Mouse (Mus musculus): ENCODE data around the gene Gak.

The Gak gene

DNA sequence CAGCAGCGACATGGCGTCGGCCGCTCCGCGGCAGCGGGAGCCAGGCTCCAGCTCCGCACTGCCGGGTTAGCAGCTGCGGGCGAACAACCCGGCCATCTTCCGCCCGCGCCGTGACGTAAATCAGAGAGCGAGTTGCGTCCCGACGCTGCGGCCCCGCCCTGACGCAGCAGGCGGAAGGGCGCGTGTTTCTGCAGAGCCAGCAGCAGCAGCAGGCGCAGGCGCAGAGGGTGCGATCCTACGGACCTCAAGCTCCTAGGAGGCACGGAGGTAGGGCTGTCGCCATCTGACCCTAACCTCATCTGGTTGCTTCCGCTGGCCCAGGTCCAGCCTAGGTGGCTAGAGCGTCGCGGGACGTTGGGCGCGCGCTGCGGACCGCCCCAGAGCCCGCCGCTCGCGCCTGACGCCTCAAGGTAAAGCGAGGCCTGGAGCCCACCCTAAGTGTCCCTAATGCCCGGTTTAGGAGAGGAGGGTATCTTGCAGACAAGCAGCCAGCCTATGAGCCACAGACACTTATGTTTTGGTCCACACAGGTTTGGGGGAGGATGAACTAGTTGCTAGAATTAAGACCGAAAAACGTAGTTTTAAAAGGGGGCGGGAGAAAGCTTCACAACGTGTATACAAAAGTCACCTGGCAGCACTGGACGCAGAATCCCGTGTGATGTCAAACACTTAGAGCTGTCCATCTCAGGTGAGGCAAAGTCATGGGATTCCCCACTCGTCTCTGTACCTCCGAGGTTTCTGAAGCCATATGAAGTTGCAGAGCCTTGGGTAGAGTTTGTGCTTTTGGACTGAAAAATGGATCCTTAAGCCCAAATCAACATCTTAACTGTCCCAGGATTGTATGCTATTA, at the start of gene Gak, which contains the start of gene Tmem175:
TSS of gene Gak (minus strand) at position 122 of the 850 bp plus-strand sequence.
TSS of gene Tmem175 (plus strand) at position 137 of the 850 bp plus-strand sequence.
- DNase-seq (ENCODE audit: low spot score): peak; percentile 95

- no peak for DNase-seq (ENCODE audit: low spot score)
These were observed 48.8 kb upstream of the Gak start for GRCm38 (mm10) chr5:108678296-108678854.

- no peak for DNase-seq (ENCODE audit: low spot score)
These were observed 48.2 kb upstream of the Gak start for GRCm38 (mm10) chr5:108677605-108678295.

DNA sequence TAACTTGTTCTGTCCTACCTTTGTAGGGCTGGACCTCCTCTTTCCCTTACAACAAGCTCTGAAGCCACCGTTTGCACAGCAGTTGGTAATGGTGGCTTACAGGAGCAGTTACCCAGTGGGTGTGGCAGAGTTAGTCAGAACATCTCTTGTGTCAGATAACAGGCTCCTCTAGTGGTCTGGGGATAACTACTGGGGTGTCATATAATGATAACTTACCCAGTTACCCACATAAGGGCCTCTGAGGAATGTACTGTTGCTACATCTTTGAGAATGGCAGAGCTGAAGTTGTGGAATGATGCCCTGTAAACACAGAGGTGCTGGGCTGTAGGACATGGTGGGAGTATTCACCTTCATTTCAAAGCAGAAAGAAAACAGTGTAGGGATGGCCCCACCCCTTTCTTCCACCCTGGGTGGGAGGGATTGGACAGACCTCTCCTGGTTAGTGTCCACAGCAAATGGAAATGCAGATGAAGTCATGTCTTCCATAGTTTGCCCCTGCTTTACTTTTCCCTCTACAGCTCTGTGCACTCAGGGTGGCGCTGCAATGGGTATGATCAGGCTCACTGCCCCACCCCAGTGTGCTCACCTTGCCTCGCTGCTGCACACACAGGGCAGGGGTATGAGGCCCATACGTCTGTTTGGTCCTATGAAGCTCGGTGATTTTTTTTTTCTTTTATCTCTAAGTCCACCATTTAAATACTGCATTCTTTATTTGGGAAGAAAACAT, 47.4 kb upstream of the Gak start:
- DNase-seq (ENCODE audit: low spot score): no peak

DNA sequence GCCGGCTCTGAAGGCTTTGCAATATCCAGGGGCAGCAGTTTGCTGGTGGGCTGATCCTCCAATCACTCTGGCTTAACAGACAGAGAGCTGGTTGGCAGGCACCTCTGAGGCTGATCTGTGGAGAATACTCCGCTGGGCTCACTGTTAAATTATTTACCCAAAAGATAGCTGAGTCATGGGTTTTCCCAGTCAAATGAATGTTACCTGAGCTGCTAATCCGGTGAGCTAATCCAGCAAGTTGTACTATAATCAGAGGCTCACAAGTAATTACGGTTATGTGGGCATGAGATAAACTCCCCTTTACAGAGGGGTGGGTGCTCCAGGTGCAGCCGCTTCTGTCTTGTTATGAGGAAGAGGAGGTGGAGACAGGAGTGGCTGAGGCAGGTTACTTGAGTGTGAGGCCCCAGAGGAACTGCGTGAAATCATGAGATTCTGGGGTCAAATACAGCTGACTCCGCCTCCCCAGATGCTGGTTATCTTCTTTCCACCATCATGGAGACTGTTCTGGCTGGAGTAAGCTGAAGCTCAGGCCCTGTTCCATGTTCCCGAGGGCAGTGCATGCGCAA, 45.8 kb upstream of the Gak start, which contains the start of gene Slc26a1:
TSS of gene Slc26a1 (minus strand) at position 319 of the 566 bp plus-strand sequence.
- no peak for DNase-seq (ENCODE audit: low spot score)

- DNase-seq (ENCODE audit: low spot score): no peak
These were observed 45.1 kb upstream of the Gak start for GRCm38 (mm10) chr5:108674624-108675023.

DNA sequence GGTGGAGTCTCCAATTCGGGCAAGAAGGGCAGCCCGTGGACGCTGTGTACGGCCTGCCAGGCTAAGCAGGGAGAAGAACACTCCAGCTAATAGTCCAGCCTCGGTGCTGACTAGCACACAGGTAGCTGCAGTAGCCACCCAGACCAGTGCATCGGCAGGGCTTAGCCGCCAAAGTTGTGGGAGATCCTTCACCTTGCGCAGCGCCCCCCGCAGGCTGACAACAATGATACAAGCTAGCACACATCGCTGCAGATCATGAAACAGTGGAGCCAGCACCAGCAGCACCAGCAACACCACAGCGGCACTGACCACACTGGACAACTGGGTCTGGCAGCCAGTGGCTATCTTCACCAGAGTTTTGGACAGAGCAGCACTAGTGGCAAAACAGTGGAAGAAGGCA, 42.2 kb upstream of the Gak start:
- no peak for DNase-seq (ENCODE audit: low spot score)

DNA sequence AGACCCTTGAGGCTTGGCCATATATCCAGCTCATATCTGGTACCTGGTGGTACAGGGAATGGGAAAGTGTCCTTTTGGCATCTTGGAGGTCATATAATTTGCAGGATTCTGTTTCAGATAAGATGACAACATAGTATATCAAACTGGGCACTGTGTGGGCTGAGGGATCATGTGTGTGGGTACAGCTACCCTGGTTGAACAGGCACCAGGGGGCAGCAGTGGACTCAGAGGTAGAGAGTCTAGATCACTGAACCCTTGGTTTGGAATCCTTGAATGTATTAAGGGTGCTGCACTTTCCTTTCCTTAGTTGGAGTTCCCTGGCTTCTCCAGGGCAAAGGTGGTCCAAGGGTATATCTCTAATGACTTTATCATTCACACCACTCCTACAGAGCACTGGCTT, 41.2 kb upstream of the Gak start:
- peak; percentile 52 for DNase-seq (ENCODE audit: low spot score)

DNA sequence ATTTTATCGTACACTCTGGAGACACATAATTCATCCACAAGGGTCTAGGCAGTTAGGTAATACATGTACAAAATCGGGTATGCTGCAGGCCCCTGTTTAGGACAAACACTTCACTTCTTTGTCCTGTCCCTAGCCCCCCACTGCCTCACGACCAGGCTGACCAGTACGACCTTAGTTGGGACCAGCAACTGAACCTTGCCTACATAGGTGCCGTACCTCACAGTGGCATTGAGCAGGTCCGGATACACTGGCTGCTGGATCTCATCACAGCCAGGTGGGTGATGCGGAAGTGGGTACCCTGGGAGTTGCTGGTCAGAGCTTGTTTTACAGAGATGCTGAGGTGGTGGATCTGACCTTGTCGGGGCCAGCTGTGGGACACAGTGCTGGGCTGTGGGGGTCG, 40.4 kb upstream of the Gak start:
- DNase-seq (ENCODE audit: low spot score): no peak

DNA sequence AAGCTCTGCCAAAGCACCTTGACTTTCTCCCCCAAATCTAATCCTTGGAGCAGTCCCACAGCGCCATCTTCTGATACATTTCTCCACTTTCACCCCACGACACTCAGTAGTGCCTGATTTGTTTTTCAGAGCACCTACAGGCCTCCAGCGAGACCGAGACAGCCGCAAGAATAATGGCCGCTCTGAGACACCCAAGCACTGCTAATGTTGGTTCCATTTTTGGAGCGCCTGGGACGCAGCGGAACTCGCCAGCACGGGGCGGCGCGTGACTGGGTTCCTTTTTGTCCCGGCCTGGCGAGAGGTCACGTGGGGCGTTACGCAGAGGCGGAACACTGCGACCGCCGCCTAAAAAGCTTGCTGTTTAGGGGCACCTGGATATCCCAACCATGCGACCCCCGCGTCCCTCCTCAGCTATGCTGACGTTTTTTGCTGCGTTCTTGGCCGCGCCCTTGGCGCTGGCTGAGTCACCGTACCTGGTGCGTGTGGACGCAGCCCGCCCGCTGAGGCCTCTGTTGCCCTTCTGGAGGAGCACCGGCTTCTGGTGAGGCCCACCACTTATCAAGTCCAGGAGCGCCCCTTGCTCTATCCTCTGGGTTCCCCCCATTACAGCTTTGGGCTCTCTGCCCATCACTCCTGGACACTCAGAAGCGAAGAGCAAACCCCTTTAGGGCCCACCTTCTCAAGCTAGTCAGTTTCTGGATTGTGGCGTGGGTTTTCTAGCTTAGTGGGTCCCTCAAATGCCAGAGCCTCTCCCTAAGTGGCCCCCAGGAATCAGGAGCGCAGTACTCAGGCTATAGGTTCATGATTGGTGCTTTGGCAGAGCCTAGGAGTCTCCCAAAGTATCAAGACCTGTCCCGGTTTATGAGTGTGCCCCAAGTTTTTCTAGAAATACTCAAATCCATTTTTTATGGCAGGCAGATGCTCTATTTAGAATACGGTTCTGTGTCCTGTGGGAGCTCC, 39.7 kb upstream of the Gak start, which contains the start of gene Dgkq:
TSS of gene Dgkq (minus strand) at position 696 of the 960 bp plus-strand sequence.
- DNase-seq (ENCODE audit: low spot score): peak; percentile 83

- no peak for DNase-seq (ENCODE audit: low spot score)
These were observed 38.9 kb upstream of the Gak start for GRCm38 (mm10) chr5:108668387-108668932.

- DNase-seq (ENCODE audit: low spot score): no peak
These were observed 37.8 kb upstream of the Gak start for GRCm38 (mm10) chr5:108667370-108667769.

DNA sequence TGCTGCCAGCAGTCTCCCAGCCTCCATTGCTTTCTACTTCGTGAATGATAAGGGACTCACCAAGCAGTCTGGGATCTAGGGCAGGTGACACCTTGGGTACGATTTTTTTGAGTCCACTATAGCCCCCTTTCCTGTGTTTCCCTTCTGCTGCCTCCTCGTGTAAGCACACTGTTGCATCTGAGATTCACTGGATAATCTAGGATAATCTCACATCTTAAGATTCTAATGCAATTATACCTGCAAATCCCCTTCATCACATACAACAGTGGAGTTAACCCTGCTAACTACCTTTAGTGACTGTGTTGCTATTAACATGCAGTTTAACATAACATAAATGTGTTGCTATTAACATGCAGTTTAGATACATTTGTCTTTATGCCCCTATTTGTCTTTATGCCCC, 35.5 kb upstream of the Gak start:
- DNase-seq (ENCODE audit: low spot score): no peak

- no peak for DNase-seq (ENCODE audit: low spot score)
These were observed 33.2 kb upstream of the Gak start for GRCm38 (mm10) chr5:108662772-108663171.

GRCm38 (mm10) chr5:108660632-108661268, 31.2 kb upstream of the Gak start:
- peak; percentile 80 for DNase-seq (ENCODE audit: low spot score)

- DNase-seq (ENCODE audit: low spot score): no peak
These were observed 30.4 kb upstream of the Gak start, which contains the start of gene Idua for GRCm38 (mm10) chr5:108659698-108660631. Gene Idua, plus strand, starts transcription at chr5:108660331.

- no peak for DNase-seq (ENCODE audit: low spot score)
These were observed 29.1 kb upstream of the Gak start for GRCm38 (mm10) chr5:108658611-108659010.

GRCm38 (mm10) chr5:108657406-108657805, 27.9 kb upstream of the Gak start:
- DNase-seq (ENCODE audit: low spot score): no peak
